Mouse (Mus musculus): ENCODE measurements at regions not wholly inside any gene's neighbourhood (a gene's known extent, or its start where the extent isn't known, plus 50 kb on each side); places are given as distances from the start of the nearest gene placed in this dataset.
"Not testable (repeated sequence)": the region's sequence is repeated elsewhere in the genome, so short reads cannot be mapped to it uniquely, and the experiment has no call there.

DNA sequence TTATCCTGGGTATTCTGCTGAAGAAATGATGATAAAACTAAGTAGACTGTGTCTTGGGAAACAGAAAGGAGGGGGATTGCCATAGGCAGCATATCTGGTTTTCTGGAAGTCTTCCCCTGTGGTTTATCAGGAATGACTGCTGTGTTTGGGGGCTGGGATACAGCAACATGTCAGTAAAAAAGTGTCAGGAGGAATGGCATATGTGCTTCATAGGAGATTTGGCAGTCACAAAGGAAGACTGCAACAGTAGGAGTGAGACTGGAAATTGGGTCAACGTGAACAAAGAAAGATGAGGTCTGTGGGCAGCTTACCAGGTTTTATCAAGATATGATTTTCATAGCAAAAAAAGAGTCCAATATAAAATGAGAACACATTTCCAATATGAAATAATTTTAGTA is 641.1 kb upstream of the Nrxn1 start:
- CTCF ChIA-PET = no interaction called here

DNA sequence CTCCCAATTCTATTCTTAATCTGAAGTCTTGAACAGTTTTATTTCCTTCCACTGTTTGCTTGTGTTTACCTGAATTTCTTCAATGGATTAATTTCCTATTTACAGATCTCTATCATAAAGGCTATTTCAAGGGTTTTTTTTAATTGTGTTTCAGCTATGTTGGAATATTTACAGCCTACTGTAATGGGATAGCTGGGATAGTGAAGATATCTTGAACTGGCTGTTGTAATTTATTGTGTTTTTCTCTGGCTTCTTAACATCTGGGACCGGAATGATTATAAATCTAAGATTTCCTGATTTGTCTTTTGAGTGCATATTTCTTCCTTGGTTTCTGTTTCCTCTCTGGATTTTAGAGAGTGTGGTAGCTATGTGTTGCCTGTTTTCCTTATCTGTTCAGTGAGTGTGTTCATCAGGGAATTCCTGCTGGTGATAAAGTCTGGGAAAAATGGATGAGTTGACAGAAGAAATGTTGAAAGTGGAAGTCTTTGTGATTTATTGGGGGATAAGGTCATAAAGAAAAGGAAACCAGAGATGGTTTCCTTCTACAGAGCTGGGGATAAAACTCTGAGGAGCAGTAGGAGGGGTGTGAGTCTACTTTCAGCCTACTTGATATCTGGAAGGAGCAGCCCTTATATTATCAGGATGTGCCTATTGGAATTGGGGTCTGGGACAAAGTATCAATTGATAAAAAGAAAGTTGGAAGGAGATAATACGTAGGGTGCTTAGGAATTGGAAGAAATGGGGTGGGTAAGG is 640.5 kb upstream of the Nrxn1 start:
- CTCF ChIA-PET = no interaction called here

DNA sequence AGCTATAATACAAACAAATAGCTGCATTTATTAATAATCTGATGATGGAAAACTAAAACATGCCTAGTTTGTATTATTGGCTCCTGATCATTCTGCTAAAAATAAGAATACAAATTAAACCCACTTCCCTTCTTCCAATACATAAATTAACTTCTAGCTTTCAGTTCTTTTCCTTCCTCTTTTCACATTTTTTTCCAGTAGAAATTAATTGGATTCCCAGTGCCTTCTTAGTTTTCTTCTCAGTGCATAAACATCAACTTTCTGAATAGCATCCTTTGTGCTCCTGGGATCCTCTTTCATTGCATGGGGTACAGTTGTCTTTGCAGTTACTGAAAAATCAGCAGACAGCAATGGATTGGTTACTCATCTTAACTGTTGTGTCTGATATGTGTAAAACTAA is 617.5 kb upstream of the Nrxn1 start:
- CTCF ChIA-PET = no interaction called here

DNA sequence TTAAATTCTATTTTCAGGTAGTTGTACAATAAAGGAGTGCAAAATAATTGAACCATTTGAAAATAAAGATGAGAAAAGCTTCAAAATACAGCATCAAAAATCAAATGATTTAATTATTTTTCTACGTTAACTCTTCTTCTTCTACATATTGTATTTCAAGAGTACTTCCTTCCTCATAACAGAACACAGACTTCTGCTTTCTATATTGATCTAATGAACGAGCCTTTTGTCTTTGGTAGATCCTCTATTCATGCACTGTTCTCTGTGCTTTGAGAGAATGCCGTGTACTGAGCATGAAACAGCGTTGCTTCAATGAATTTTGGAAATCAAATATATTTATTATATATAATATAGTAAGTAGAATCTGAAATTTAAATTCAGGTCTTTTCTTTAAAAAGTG is 598.2 kb upstream of the Nrxn1 start:
- CTCF ChIA-PET = no interaction called here

DNA sequence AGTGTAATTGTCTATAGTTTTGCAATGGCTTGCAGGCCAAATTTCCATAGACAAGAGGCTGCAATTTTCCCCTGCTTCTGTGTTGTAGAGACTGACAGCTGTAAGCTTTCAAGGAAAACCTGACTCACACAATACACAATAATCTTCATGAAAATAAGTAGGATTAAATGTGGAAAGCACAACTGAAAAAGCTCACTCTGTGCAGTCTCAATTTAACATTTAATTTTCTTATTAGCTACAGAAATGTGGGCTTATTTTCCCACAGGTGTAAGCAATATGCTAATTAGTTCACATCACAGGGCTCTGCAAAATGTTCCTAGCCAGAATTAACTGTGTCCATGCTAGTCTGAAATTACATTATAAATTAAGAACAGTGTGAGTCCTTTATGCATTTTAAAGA is 564.6 kb upstream of the Nrxn1 start:
- CTCF ChIA-PET = no interaction called here

DNA sequence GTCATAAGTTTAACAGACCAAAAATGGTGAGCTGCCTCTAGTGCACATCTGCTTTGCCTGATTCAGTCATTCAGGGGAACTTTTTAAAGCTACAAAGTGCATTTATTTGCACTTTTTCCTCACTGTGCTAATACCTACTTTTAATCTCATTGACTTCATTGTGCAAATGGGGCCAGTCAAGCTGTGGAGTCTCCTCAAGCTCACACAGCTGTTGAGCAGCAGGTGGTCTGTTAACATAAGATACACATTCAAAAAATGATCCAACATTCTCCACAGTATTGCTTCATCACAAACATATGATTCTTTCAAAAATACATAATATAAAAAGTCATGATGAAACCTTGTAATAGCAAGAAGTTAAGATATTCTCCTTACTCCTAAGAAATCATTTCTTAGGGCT is 564.2 kb upstream of the Nrxn1 start:
- CTCF ChIA-PET = interaction anchor here (0.7 kb wide), 1 partner anchor 173 kb away, joined by 4 read pairs; no protein-coding TSS in a partner anchor

DNA sequence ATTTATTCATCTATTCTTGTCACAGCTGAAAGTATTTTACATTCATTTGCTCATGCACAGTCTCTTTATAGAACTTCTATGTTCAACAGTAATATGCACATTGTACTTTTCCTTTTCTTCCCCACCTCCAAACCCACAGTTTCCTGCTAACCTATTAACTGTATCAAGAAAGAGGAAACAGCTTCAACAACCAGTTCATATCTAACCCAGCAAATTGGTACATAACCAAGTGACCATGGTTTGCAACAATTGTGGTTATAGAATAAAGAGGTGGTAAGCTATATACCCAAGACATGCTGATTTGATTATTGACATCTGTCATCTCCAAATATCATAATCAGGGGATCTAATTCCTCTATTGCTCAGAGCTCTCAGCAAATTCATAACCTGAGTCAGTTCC is 539.0 kb upstream of the Nrxn1 start:
- CTCF ChIA-PET = no interaction called here

DNA sequence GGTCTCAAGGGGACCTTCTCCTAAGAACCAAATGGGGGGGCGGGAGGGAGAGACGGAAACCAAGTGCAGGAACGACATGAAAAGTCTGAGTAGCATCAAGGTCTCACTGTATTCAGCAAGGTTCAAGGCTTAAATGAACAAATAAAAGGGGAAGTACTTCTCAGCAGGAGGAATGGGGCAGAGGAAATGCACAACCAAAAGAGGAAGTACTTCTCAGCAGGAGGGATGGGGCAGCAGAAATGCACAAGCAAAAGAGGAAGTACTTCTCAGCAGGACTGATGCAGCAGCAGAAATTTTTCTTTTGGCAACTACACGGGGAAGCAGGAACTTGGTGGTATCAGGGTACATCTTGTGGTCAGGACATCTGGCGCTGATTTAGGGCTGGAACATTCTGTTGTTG is 521.3 kb upstream of the Nrxn1 start:
- CTCF ChIA-PET = not testable (repeated sequence)

DNA sequence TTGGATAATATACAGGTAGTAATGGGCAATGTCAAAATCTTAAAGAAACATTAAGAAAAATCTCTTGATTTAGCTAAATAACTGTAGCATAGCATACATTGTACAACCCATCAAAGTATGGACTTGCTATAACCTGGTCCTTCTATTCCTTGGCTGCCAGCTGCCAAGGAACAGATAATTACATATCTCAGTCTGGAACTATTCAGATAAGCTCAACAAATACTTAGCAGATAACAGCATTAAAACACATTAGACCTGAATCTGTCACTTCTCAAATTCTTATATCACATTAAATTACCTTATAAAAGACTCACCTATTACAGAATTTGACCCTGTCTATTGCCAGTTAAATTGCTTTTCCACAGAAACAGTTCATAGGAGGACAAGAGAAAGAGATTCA is 496.2 kb upstream of the Nrxn1 start:
- CTCF ChIA-PET = no interaction called here

DNA sequence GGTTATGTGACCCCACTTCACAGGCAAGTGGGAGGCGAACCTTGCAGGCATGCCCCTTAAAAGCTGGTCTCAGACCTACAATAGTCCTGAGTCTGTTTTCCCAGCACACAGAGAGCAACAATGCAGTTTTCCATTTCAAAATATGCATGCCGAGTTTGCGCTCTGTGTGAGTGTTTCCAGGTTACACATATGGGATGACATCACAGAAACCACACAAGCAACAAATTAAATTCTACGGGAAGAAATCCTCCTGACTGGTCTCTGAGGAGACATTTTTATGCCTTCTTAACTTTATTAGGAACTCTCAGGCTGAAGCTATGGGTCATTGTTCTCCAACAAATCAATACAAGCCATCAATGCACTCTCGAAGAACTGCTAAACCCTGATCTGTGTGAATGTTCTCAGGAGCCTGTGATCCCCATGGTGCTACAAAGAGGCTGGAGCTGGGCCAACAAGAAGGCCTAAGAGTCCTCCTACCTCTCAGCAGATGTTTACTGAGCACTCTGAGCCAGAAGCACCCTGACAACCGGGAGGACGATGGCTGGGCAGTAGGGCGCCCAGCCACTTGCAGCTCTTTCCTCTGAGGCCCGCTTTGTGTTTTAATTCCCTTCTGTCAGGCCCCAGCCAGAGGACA is 458.3 kb upstream of the Nrxn1 start:
- CTCF ChIA-PET = not testable (repeated sequence)

DNA sequence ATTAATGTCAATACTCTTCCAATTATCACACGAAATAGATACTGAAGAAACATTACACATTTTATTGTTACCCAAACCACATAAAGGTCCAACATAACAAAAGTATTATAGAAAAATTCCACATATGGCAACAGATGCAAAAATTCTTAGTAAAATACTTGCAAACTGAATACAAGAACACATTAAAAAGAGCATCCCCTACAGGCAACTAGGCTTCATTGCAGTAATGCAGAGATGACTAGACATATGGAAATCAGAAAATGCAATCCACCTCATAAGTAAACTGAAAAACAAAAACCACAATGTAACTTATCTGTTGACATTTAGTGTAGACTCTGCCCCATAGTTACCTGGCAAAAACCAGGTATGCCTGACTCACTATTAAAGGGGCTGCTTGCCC is 438.6 kb upstream of the Nrxn1 start:
- CTCF ChIA-PET = no interaction called here

DNA sequence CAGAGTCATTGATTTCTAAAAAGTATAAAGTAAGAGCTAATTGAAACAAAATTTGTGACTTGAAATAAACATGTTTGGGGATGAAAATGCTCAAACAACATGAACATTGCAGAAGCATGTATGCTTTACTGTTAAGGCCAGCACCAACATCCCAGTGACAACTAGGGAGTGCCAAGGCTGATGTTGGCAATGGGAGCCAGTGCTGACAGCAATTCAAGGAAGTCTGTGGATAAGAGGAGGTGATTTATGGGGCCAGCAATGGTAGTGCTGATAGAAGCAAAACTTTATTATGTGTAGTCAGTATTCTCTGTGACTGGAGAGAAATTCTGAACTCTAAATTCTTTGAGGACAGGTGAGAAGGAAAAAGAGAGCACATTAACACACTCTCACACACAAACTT is 424.4 kb upstream of the Nrxn1 start:
- CTCF ChIA-PET = no interaction called here
